Mouse (Mus musculus) heart, adult 2 months (tissue): ENCODE measurements around the gene Cep104. TPM values are rescaled to one million over a fixed set of nuclear protein-coding genes. Genes with fewer than 3 reads are reported as not detected.

Experiments used
- DNase-seq, 2 experiments: peaks; one replicate each; pipeline ENCODE4 v3.0.0; 2021
- H3K27ac ChIP-seq: fragments of 200-600 bp; 2 replicates; pipeline ENCODE4 v1.8.1; 2022
- H3K27me3 ChIP-seq: fragments of 200-500 bp; 2 replicates; pipeline ENCODE4 v1.6.1; 2012; ENCODE audit warnings: mild to moderate bottlenecking, low read length, inconsistent platforms, mixed read lengths; ENCODE audit not compliant: control insufficient read depth, insufficient read depth
- H3K36me3 ChIP-seq: fragments of 200-500 bp; 2 replicates; pipeline ENCODE4 v1.6.1; 2012; ENCODE audit warnings: low read length, inconsistent platforms; ENCODE audit not compliant: control insufficient read depth, insufficient read depth
- H3K4me1 ChIP-seq: fragments of 200-500 bp; 2 replicates; pipeline ENCODE4 v1.6.1; 2011; ENCODE audit warnings: low read length; ENCODE audit not compliant: control insufficient read depth, insufficient read depth
- H3K4me3 ChIP-seq: fragments of 200-600 bp; 2 replicates; pipeline ENCODE4 v1.8.1; 2022
- H3K79me2 ChIP-seq: fragments of 200-500 bp; replicated peaks from 2 replicates; pipeline ENCODE4 v1.6.1; 2012; ENCODE audit warnings: mild to moderate bottlenecking, inconsistent platforms, low read length, moderate library complexity, mixed read lengths; ENCODE audit not compliant: control insufficient read depth, insufficient read depth
- H3K9ac ChIP-seq: fragments of 200-500 bp; 2 replicates; pipeline ENCODE4 v1.6.1; 2012; ENCODE audit warnings: low read depth, mild to moderate bottlenecking, control low read depth, inconsistent platforms, low read length, mixed read lengths
- CTCF ChIP-seq: fragments of 200-600 bp; IDR thresholded peaks from 2 replicates; pipeline ENCODE4 v1.8.1; 2022; ENCODE audit warnings: antibody characterized with exemption, mild to moderate bottlenecking, moderate library complexity
- EP300 ChIP-seq: fragments of 200-500 bp; IDR thresholded peaks from 2 replicates; pipeline ENCODE4 v1.6.1; 2011; ENCODE audit warnings: low read depth, low read length, control low read depth; ENCODE audit not compliant: insufficient read depth
- POLR2A ChIP-seq: fragments of 200-500 bp; IDR thresholded peaks from 2 replicates; pipeline ENCODE4 v1.6.1; 2011; ENCODE audit warnings: mild to moderate bottlenecking, low read depth, low read length, control low read depth; ENCODE audit not compliant: insufficient read depth
- WGBS: fragments of 180-500 bp; shearing (Covaris S2); methylation state at CpG from one replicate; pipeline ENCODE4 v1.1.7; 2018; 5-methylcytosine and 5-hydroxymethylcytosine counted together
- intact Hi-C: fragments of 180-260 bp; cut with DNase I; formaldehyde crosslinking; loops from one replicate; pipeline ENCODE4 v1.15.1; 2025
- polyA plus RNA-seq: library from polyadenylated mRNA; depleted of rRNA; stranded (reverse); fragments of >200 nt; gene quantifications from 2 replicates; pipeline ENCODE4 v1.2.3, GENCODE M21; 2012
- total RNA-seq, 2 experiments: library from RNA; stranded (reverse); gene quantifications; 2 replicates each; pipeline ENCODE4 v1.2.3; 2021

Gene Cep104
- total and polyA plus RNA-seq, 3 experiments = 19.6 to 31.5 (median 28.1) TPM

DNA sequence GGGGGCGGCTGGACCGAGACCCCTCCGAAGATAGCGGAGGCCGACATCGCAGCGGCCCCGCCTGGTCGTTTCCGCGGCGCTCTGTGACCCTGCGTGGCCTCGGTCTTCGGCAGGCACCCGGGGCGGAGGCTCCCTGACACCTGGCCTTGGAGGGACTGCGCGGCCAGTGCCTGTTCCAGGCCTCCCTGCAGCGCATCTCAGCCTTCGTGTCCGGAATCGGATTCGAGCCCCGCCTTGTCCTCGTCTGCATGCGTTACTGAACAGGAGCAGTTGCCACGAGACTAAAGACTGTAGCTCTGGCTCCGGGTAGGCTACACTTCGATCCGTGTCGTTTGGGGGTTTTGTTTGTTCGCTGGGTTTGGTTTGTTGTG lies 283 bp downstream of the Cep104 start:
- Histone ChIP-seq H3K27ac (peak overlapping the region; percentile 81), H3K36me3 (no peaks in the 10 kb centered on the region), H3K79me2 (peaks cover 3% of the 10 kb centered on the region), H3K4me3 (peak overlapping the region; percentile 87), H3K9ac (peak overlapping the region; percentile 87), H3K4me1 (peaks cover 3% of the 10 kb centered on the region), H3K27me3 (no peaks in the 10 kb centered on the region)
- no peak for DNase-seq
- TF ChIP-seq CTCF (no peak), EP300 (no peak), POLR2A (no peak)
- intact Hi-C loops = loop anchor here (1.0 to 2.0 kb wide), 2 partner anchors 18 to 37 kb away; partner anchors contain the start of gene A430005L14Rik
- 1% methylated on average over 33 of the region's 33 CpGs for WGBS

DNA sequence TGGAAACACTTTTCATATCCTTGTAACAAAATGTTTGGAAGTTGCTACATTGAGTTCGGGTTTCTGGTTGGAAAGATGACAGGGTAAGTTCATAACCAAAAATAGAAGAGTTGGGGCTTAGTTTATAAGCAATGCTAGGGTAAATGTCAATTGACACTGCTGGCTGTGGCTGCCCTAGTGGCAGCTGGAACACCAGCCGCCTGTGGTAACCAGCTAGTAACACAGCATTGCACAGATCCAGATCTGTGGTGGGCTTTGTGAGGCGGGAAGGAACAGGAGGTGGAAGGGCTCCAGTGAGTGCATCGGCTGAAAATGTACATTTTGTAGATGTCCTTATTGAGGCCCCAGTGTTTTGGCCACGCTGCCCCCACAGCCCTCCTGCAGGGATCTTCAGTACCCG lies 774 bp downstream of the Cep104 start:
- peak overlapping the region; percentile 51; the same call in 1 of the 2 replicates for H3K9ac ChIP-seq
- no peaks in the 10 kb centered on the region for H3K36me3 ChIP-seq
- WGBS = 32% methylated on average over 6 of the region's 6 CpGs
- H3K4me1 ChIP-seq = peaks cover 3% of the 10 kb centered on the region
- DNase-seq = no peak
- TF ChIP-seq CTCF (no peak), POLR2A (no peak)
- no peak overlapping the region; the same call in 1 of the 2 replicates for H3K27ac ChIP-seq
- peak overlapping the region; percentile 87 for H3K4me3 ChIP-seq
- H3K27me3 ChIP-seq = no peaks in the 10 kb centered on the region
- peaks cover 3% of the 10 kb centered on the region for H3K79me2 ChIP-seq
- intact Hi-C loops = loop anchor here (1.0 to 2.0 kb wide), 2 partner anchors 19 to 37 kb away; partner anchors contain the start of gene A430005L14Rik

DNA sequence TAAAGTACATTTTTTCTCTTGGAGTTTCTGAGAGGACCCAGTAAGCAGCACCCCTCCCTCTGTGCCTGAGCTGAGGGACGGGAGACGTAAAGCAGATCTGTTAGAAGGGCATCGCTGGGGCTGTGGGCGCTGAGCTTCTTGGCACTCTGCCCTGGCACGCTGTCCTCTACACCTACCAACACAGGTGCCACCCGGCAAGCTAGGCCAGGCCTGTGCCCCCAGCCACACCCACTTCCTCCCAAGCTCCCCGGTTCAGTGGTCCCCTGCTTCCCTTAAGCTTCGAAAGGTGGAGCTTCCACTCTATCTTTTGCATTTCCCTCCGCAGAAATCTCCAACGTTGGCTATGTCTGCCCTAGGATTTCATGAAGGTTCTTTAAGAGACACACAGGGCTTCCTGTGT lies 4.2 kb downstream of the Cep104 start:
- DNase-seq = peak in 1 of 2 experiments; percentile 14
- Histone ChIP-seq H3K4me3 (no peak overlapping the region), H3K27ac (no peak overlapping the region), H3K9ac (no peak overlapping the region), H3K27me3 (no peaks in the 10 kb centered on the region), H3K79me2 (peaks cover 3% of the 10 kb centered on the region), H3K36me3 (no peaks in the 10 kb centered on the region), H3K4me1 (peaks cover 3% of the 10 kb centered on the region)
- intact Hi-C loops = no loop called here
- 69% methylated on average over 10 of the region's 10 CpGs for WGBS
- no peak for TF ChIP-seq POLR2A
- TF ChIP-seq EP300 = no peak
- no peak for TF ChIP-seq CTCF

DNA sequence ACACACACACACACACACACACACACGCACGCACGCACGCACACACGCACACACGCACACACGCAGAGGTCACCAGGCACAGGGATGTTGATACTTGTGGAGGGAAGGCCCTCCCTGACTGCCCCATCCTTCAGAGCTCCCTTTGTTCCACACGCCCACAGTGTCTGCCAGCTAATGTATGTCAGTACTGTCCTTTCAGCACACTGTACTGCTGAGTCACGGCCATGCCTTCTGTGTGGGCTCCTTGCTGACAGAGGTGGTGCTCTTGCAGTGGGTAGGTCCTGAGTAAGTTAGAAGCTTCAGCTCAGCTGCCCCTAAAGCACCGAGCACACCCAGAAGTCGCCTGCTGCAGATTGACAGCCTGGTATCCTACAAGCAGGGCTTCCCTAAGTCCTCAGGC lies 5.5 kb downstream of the Cep104 start:
- Histone ChIP-seq H3K4me3 (no peak overlapping the region), H3K27me3 (no peaks in the 10 kb centered on the region), H3K79me2 (peaks cover 3% of the 10 kb centered on the region), H3K27ac (no peak overlapping the region), H3K4me1 (peaks cover 3% of the 10 kb centered on the region), H3K36me3 (no peaks in the 10 kb centered on the region), H3K9ac (no peak overlapping the region)
- intact Hi-C loops = no loop called here
- no peak for DNase-seq
- WGBS = 91% methylated on average over 11 of the region's 11 CpGs
- TF ChIP-seq EP300 (no peak), CTCF (no peak), POLR2A (no peak)

DNA sequence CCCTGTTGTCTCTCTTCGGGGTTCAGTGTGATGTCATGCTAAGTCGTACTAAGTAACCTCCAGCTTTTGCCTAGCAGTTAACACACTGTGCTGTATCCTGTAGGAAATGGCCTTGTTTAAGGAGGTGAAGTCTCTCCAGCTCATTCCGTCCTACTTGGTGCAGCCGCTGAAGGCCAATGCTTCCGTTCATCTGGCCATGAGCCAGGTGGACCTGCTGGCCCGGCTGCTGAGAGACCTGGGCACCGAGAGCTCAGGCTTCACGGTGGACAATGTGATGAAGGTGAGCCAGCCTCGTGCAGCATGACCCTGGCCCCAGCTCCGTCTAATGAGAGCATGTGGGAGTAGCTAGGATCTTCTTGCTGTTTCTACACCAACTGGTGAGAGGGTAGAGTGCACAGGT lies 17.7 kb downstream of the Cep104 start:
- H3K9ac ChIP-seq = no peak overlapping the region
- H3K27ac ChIP-seq = no peak overlapping the region
- 84% methylated on average over 10 of the region's 10 CpGs for WGBS
- no peaks in the 10 kb centered on the region for H3K79me2 ChIP-seq
- TF ChIP-seq CTCF (no peak), EP300 (no peak)
- H3K27me3 ChIP-seq = no peaks in the 10 kb centered on the region
- H3K4me1 ChIP-seq = no peaks in the 10 kb centered on the region
- no peak for DNase-seq
- intact Hi-C loops = no loop called here
- H3K4me3 ChIP-seq = no peak overlapping the region
- no peaks in the 10 kb centered on the region for H3K36me3 ChIP-seq

DNA sequence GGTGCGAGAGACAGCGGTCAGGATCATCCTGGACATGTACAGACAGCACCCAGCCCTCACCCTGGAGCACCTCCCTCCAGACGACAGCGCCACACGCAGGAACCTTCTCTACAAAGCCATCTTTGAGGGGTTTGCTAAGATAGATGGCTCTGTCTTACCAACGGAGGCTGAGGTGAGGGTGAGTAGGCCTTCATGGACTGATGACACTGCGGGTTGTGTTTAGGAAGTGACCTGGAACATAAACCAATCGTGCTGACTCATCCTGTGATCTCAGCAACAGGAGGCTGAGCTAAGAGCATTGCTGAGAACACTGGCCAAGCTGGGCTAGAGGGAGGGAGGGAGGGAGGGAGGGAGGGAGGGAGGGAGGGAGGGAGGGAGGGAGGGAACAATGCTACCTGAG lies 18.5 kb downstream of the Cep104 start:
- no peak overlapping the region for H3K27ac ChIP-seq
- 92% methylated on average over 8 of the region's 8 CpGs for WGBS
- H3K36me3 ChIP-seq = no peaks in the 10 kb centered on the region
- no peak overlapping the region for H3K9ac ChIP-seq
- DNase-seq = no peak
- intact Hi-C loops = no loop called here
- no peak overlapping the region for H3K4me3 ChIP-seq
- H3K4me1 ChIP-seq = no peaks in the 10 kb centered on the region
- H3K79me2 ChIP-seq = no peaks in the 10 kb centered on the region
- no peaks in the 10 kb centered on the region for H3K27me3 ChIP-seq
- TF ChIP-seq POLR2A (no peak), CTCF (no peak), EP300 (no peak)

DNA sequence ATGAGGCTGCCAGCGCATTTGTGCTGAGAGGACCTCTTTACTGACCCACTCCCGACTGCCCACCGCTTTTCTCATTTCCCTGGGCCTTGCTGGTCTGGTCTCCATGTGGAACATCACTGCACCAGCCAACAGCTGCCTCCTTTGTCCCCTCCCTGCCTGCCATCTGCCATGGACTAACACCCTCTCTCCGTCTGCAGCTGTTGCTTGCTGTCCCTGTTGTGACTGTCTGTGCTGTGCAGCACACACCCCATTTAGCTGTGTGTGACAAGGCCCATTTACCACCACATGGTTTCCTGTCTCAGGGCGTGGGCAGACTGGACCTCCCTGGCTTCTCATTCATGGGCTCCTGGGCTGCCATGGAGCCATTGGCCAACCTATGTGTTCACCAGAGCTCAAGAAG lies 30.5 kb downstream of the Cep104 start:
- H3K36me3 ChIP-seq = no peaks in the 10 kb centered on the region
- no peak overlapping the region for H3K27ac ChIP-seq
- H3K4me3 ChIP-seq = no peak overlapping the region
- intact Hi-C loops = no loop called here
- WGBS = 90% methylated on average over 5 of the region's 5 CpGs
- TF ChIP-seq EP300 (no peak), POLR2A (no peak), CTCF (no peak)
- no peaks in the 10 kb centered on the region for H3K79me2 ChIP-seq
- H3K4me1 ChIP-seq = no peaks in the 10 kb centered on the region
- no peak overlapping the region for H3K9ac ChIP-seq
- no peak for DNase-seq
- no peaks in the 10 kb centered on the region for H3K27me3 ChIP-seq
